Mouse (Mus musculus) myocyte (in vitro differentiated cells): ENCODE data around the gene 4930435E12Rik. TPM values are rescaled to one million over a fixed set of nuclear protein-coding genes. Genes with fewer than 3 reads are reported as not detected.

ENCODE experiments used
- H3K27me3 ChIP-seq: one replicate; pipeline ENCODE4 v1.6.1; 2011; ENCODE audit not compliant: control insufficient read depth, insufficient read depth, insufficient read length
- H3K36me3 ChIP-seq: one replicate; pipeline ENCODE4 v1.6.1; 2011; ENCODE audit not compliant: control insufficient read depth, insufficient read depth
- H3K4me2 ChIP-seq: one replicate; pipeline ENCODE4 v1.6.1; 2011; ENCODE audit warnings: low read depth, control low read depth
- H3K4me3 ChIP-seq: one replicate; pipeline ENCODE4 v1.5.1; 2011; ENCODE audit warnings: mild to moderate bottlenecking, control low read depth, moderate library complexity
- H3K79me2 ChIP-seq: one replicate; pipeline ENCODE4 v1.6.1; 2011; ENCODE audit not compliant: control insufficient read depth, insufficient read depth
- H3ac ChIP-seq: one replicate; pipeline ENCODE4 v1.6.1; 2011; ENCODE audit not compliant: control insufficient read depth, insufficient read length
- CEBPB ChIP-seq: IDR thresholded peaks from 2 replicates; pipeline ENCODE4 v1.6.1; 2011; ENCODE audit warnings: mild to moderate bottlenecking, moderate library complexity; ENCODE audit not compliant: poor library complexity, insufficient read depth, severe bottlenecking
- E2F4 ChIP-seq: IDR thresholded peaks from one replicate; pipeline ENCODE4 v1.6.1; 2011; ENCODE audit warnings: mild to moderate bottlenecking, control low read depth, moderate library complexity; ENCODE audit not compliant: insufficient read depth
- MAX ChIP-seq: IDR thresholded peaks from one replicate; pipeline ENCODE4 v1.6.1; 2011; ENCODE audit warnings: low read depth, mild to moderate bottlenecking, control low read depth
- MYOD1 ChIP-seq, 3 experiments: IDR thresholded peaks; one replicate each; pipeline ENCODE4 v1.6.1; 2011; ENCODE audit warnings: control low read depth in 2 of 3, low read depth in 2 of 3, mild to moderate bottlenecking in 2 of 3, moderate library complexity in 1 of 3; ENCODE audit not compliant: insufficient read length in 2 of 3, control insufficient read depth in 1 of 3
- MYOG ChIP-seq, 3 experiments: IDR thresholded peaks; one replicate each; pipeline ENCODE4 v1.6.1; 2011; ENCODE audit warnings: control low read depth in 2 of 3, low read depth in 2 of 3, mild to moderate bottlenecking in 2 of 3; ENCODE audit not compliant: insufficient read length in 2 of 3, control insufficient read depth in 1 of 3, insufficient read depth in 1 of 3
- POLR2A ChIP-seq: IDR thresholded peaks from one replicate; pipeline ENCODE4 v1.6.1; 2011; ENCODE audit warnings: low read depth, mild to moderate bottlenecking, control low read depth, moderate library complexity; ENCODE audit not compliant: insufficient read length
- POLR2AphosphoS2 ChIP-seq: IDR thresholded peaks from one replicate; pipeline ENCODE4 v1.6.1; 2011; ENCODE audit warnings: low read depth, control low read depth; ENCODE audit not compliant: insufficient read length
- REST ChIP-seq: IDR thresholded peaks from one replicate; pipeline ENCODE4 v1.6.1; 2011; ENCODE audit warnings: mild to moderate bottlenecking, control low read depth, moderate library complexity; ENCODE audit not compliant: insufficient read depth, insufficient read length
- SRF ChIP-seq: IDR thresholded peaks from one replicate; pipeline ENCODE4 v1.6.1; 2011; ENCODE audit warnings: low read depth; ENCODE audit not compliant: control insufficient read depth, insufficient read length
- TCF12 ChIP-seq: IDR thresholded peaks from one replicate; pipeline ENCODE4 v1.6.1; 2011; ENCODE audit warnings: mild to moderate bottlenecking, control low read depth; ENCODE audit not compliant: poor library complexity, insufficient read depth, severe bottlenecking
- TCF3 ChIP-seq: IDR thresholded peaks from one replicate; pipeline ENCODE4 v1.6.1; 2011; ENCODE audit warnings: low read depth, control low read depth; ENCODE audit not compliant: insufficient read length
- USF1 ChIP-seq: IDR thresholded peaks from one replicate; pipeline ENCODE4 v1.6.1; 2011; ENCODE audit warnings: low read depth, mild to moderate bottlenecking, control low read depth, moderate library complexity
- polyA plus RNA-seq: library from polyadenylated mRNA; unstranded; fragments of >200 nt; fragmentation: generic; extraction: Trizol; gene quantifications from one replicate; pipeline ENCODE4 v1.2.1, GENCODE M21; 2012; ENCODE audit warnings: missing spikeins

The 4930435E12Rik gene
- polyA plus RNA-seq, 1 experiment, result not detected

DNA sequence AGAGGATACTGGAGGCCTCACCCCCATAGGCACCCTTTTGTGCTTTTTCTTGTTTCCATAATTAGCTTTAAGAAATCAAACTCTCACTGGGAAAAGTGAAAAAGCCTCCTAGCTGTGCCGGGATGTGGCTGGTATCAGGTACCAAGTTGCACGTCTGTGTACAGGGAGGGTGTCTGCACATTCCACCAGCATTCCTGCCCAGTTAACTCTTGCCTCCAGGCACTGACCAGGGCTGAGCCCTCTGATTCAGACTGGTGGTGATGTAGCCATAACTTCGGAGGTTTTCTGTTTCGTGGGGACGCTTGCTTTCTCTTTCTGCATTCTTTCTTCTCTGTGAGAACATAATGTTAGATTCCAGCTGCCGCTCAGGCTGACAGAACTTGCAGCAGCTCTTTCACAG lies 35.4 kb downstream of the 4930435E12Rik start:
- Histone ChIP-seq H3K4me3 (no peak overlapping the region), H3K79me2 (no peaks in the 10 kb centered on the region), H3K4me2 (peak overlapping the region; percentile 5), H3ac (no peak overlapping the region), H3K27me3 (no peaks in the 10 kb centered on the region), H3K36me3 (no peaks in the 10 kb centered on the region)
- no peak for TF ChIP-seq POLR2A
- no peak for TF ChIP-seq E2F4
- TF ChIP-seq USF1, result no peak
- no peak for TF ChIP-seq SRF
- TF ChIP-seq REST, result no peak
- no peak for TF ChIP-seq CEBPB
- TF ChIP-seq MYOG (IDR thresholded peaks at IDR 0.05; ENCODE audit: control insufficient read depth in 1 of 3, insufficient read depth in 1 of 3, insufficient read length in 2 of 3, low read depth in 2 of 3), result no peak
- TF ChIP-seq MYOD1 (IDR thresholded peaks at IDR 0.05; ENCODE audit: control insufficient read depth in 1 of 3, insufficient read length in 2 of 3, low read depth in 2 of 3), result no peak
- no peak for TF ChIP-seq TCF12
- TF ChIP-seq MAX, result no peak
- TF ChIP-seq POLR2AphosphoS2, result no peak

DNA sequence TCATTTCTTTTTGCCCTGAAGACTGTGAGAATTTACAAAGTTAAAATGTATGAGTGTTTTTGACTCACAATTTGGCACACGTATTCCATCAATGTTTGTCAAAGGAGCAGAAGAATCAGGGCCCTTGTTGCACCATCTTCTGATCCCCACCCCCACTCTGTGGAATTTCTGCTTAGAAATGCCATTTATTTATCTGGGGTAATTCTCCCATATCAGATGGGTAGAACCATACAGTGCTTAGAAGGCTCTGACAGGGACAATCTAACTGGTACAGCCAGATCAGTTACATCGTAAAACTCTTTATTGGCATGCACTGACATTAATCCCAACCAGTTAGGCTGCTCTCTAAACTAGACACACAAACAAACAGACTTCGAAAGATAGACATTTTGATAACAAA lies 38.6 kb downstream of the 4930435E12Rik start:
- TF ChIP-seq USF1 (no peak), E2F4 (no peak), CEBPB (no peak), MAX (no peak), REST (no peak), POLR2AphosphoS2 (no peak)
- Histone ChIP-seq H3K79me2 (no peaks in the 10 kb centered on the region), H3K27me3 (no peaks in the 10 kb centered on the region), H3ac (no peak overlapping the region), H3K36me3 (no peaks in the 10 kb centered on the region), H3K4me3 (no peak overlapping the region), H3K4me2 (no peak overlapping the region)

DNA sequence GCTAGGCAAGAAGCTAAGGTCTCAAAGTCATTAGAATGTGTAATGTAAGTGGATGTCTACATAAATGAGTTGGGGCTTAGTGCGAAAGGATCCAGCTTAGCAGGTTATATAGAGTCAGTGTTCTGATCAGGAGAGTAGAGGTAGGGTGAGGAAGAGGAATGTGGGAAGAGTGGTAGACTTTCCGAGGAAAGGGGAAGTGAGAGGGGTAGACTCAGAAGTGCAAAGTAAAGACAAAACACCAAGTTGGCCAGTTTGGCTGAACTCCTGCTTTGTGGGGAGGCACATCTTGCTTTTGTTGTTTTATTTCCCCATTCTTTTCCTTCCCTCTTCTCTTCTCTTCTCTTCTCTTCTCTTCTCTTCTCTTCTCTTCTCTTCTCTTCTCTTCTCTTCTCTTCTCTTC lies 39.5 kb downstream of the 4930435E12Rik start:
- TF ChIP-seq USF1, result no peak
- TF ChIP-seq MYOD1 (IDR thresholded peaks at IDR 0.05; ENCODE audit: control insufficient read depth in 1 of 3, insufficient read length in 2 of 3, low read depth in 2 of 3), result no peak
- no peak for TF ChIP-seq E2F4
- no peak for TF ChIP-seq POLR2A
- no peak for TF ChIP-seq REST
- no peak for TF ChIP-seq POLR2AphosphoS2
- no peak for TF ChIP-seq TCF3
- no peak for TF ChIP-seq CEBPB
- TF ChIP-seq SRF, result no peak
- TF ChIP-seq MYOG (IDR thresholded peaks at IDR 0.05; ENCODE audit: control insufficient read depth in 1 of 3, insufficient read depth in 1 of 3, insufficient read length in 2 of 3, low read depth in 2 of 3), result no peak
- no peak for TF ChIP-seq MAX
- TF ChIP-seq TCF12, result no peak
- Histone ChIP-seq H3K4me3 (no peak overlapping the region), H3K27me3 (no peaks in the 10 kb centered on the region), H3K4me2 (no peak overlapping the region), H3ac (no peak overlapping the region), H3K79me2 (no peaks in the 10 kb centered on the region), H3K36me3 (no peaks in the 10 kb centered on the region)

DNA sequence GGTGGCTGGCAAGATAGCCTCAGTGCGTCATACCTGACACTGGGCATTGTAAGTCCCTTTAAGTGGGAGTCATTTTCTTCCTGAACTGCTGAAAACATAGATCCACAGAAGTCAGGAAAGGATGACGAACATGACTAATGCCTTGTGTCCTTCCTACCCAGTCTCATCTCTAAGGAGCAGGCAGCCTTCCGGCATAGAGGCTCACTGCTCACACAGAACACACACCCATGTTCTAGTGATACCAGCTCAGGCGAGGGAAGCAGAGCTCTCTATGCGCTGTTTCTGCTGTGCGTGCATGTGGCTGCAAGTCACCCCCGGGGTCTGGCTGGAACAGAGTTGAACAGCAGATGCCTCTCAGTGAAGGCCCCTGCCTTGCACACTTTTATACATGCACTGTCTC lies 43.2 kb downstream of the 4930435E12Rik start:
- Histone ChIP-seq H3K27me3 (no peaks in the 10 kb centered on the region), H3K4me2 (no peak overlapping the region), H3K79me2 (no peaks in the 10 kb centered on the region), H3K36me3 (no peaks in the 10 kb centered on the region), H3K4me3 (no peak overlapping the region), H3ac (no peak overlapping the region)
- TF ChIP-seq TCF3 (no peak), POLR2A (no peak), POLR2AphosphoS2 (no peak), TCF12 (no peak), CEBPB (no peak), MYOD1 (IDR thresholded peaks at IDR 0.05; ENCODE audit: control insufficient read depth in 1 of 3, insufficient read length in 2 of 3, low read depth in 2 of 3) (no peak), REST (no peak), MAX (no peak), E2F4 (no peak), USF1 (no peak), SRF (no peak), MYOG (IDR thresholded peaks at IDR 0.05; ENCODE audit: control insufficient read depth in 1 of 3, insufficient read depth in 1 of 3, insufficient read length in 2 of 3, low read depth in 2 of 3) (no peak)

DNA sequence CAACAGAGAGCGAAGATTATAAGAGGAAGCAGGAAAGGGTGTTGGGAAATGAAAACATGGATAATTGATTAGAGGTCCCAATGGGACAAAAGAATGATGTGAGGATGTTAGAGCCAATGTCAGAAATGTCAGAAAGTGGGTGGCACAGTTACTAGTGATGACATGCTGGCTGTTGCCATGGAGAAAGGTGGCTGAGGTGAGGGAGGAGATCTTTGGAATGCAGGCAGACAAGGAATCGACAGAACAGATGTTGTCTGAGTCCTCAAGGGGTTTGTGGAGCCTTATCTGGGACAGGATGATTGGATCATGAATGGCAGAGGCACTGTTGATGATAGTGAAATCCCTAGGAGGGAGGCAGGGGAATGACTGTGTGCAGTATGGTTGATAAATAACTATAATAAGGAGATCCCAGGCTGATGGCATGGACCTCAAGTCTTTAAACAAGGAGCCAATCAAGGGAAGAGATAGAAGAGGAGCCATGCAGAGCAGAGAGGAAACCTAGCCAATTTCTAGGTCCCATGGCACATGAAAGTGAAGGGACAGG lies 46.0 kb downstream of the 4930435E12Rik start:
- Histone ChIP-seq H3K4me2 (no peak overlapping the region), H3K27me3 (no peaks in the 10 kb centered on the region), H3K4me3 (no peak overlapping the region), H3K79me2 (no peaks in the 10 kb centered on the region), H3K36me3 (no peaks in the 10 kb centered on the region), H3ac (no peak overlapping the region)
- no peak for TF ChIP-seq MYOG (IDR thresholded peaks at IDR 0.05; ENCODE audit: control insufficient read depth in 1 of 3, insufficient read depth in 1 of 3, insufficient read length in 2 of 3, low read depth in 2 of 3)
- no peak for TF ChIP-seq MYOD1 (IDR thresholded peaks at IDR 0.05; ENCODE audit: control insufficient read depth in 1 of 3, insufficient read length in 2 of 3, low read depth in 2 of 3)
- no peak for TF ChIP-seq E2F4
- no peak for TF ChIP-seq POLR2A
- TF ChIP-seq TCF12, result no peak
- no peak for TF ChIP-seq SRF
- TF ChIP-seq CEBPB, result no peak
- TF ChIP-seq POLR2AphosphoS2, result no peak
